Mouse (Mus musculus) left cerebral cortex, adult 9 months (tissue): ENCODE data around the gene Cyp2c50.
"Not testable (repeated sequence)": the region's sequence is repeated elsewhere in the genome, so short reads cannot be mapped to it uniquely, and the experiment has no call there.

Experiments used
- DNase-seq, 2 experiments: peaks; one replicate each; pipeline ENCODE4 v3.0.0; 2022; ENCODE audit warnings: low spot score in 2 of 2

The Cyp2c50 gene

GRCm38 (mm10) chr19:40089421-40089820 is at the start of gene Cyp2c50:
Gene Cyp2c50 (plus strand): TSS chr19:40089688.
- DNase-seq: not testable (repeated sequence)

GRCm38 (mm10) chr19:40073701-40074100 is 15.8 kb upstream of the Cyp2c50 start, which contains the start of gene Cyp2c54:
Gene Cyp2c54 (minus strand): TSS chr19:40073827.
- no peak for DNase-seq

- no peak for DNase-seq
These were observed 1.1 kb upstream of the Cyp2c50 start for GRCm38 (mm10) chr19:40088381-40088780.

GRCm38 (mm10) chr19:40091111-40091510 is 1.6 kb downstream of the Cyp2c50 start:
- DNase-seq: no peak

- DNase-seq: not testable (repeated sequence)
These were observed 30.1 kb downstream of the Cyp2c50 start for GRCm38 (mm10) chr19:40119624-40120023.

- DNase-seq: not testable (repeated sequence)
These were observed 35.7 kb downstream of the Cyp2c50 start for GRCm38 (mm10) chr19:40125165-40125564.

GRCm38 (mm10) chr19:40126996-40127395 is 37.5 kb downstream of the Cyp2c50 start:
- not testable (repeated sequence) for DNase-seq
